Mouse (Mus musculus): ENCODE data around the gene Mpzl3.

Gene Mpzl3

GRCm38 (mm10) chr9:45042947-45043346, 12.0 kb upstream of the Mpzl3 start:
- DNase-seq (ENCODE audit: inconsistent ontology term) = no peak

- DNase-seq (ENCODE audit: inconsistent ontology term) = no peak
Measured at GRCm38 (mm10) chr9:45046973-45047372, 8.0 kb upstream of the Mpzl3 start.

GRCm38 (mm10) chr9:45048511-45048910, 6.5 kb upstream of the Mpzl3 start:
- DNase-seq (ENCODE audit: inconsistent ontology term) = peak; percentile 17

GRCm38 (mm10) chr9:45049731-45050130, 5.3 kb upstream of the Mpzl3 start:
- no peak for DNase-seq (ENCODE audit: inconsistent ontology term)

GRCm38 (mm10) chr9:45050301-45050700, 4.7 kb upstream of the Mpzl3 start:
- DNase-seq (ENCODE audit: inconsistent ontology term) = no peak

GRCm38 (mm10) chr9:45058304-45058940, 3.4 kb downstream of the Mpzl3 start:
- no peak for DNase-seq (ENCODE audit: inconsistent ontology term)

- DNase-seq (ENCODE audit: inconsistent ontology term) = peak; percentile 7
Measured at GRCm38 (mm10) chr9:45060151-45060550, 5.2 kb downstream of the Mpzl3 start.

- DNase-seq (ENCODE audit: inconsistent ontology term) = no peak
Measured at GRCm38 (mm10) chr9:45062677-45063076, 7.7 kb downstream of the Mpzl3 start.

- DNase-seq (ENCODE audit: inconsistent ontology term) = no peak
Measured at GRCm38 (mm10) chr9:45064421-45064820, 9.4 kb downstream of the Mpzl3 start.

GRCm38 (mm10) chr9:45066735-45067134, 11.7 kb downstream of the Mpzl3 start:
- no peak for DNase-seq (ENCODE audit: inconsistent ontology term)

GRCm38 (mm10) chr9:45071800-45072199, 16.8 kb downstream of the Mpzl3 start:
- no peak for DNase-seq (ENCODE audit: inconsistent ontology term)

GRCm38 (mm10) chr9:45077859-45078258, 22.9 kb downstream of the Mpzl3 start:
- DNase-seq (ENCODE audit: inconsistent ontology term) = no peak

GRCm38 (mm10) chr9:45079011-45079410, 24.0 kb downstream of the Mpzl3 start, which contains the start of gene Jaml:
TSS of gene Jaml (plus strand) at chr9:45079183.
- no peak for DNase-seq (ENCODE audit: inconsistent ontology term)

GRCm38 (mm10) chr9:45083132-45083531, 28.1 kb downstream of the Mpzl3 start:
- DNase-seq (ENCODE audit: inconsistent ontology term) = no peak

- DNase-seq (ENCODE audit: inconsistent ontology term) = no peak
Measured at GRCm38 (mm10) chr9:45084556-45084955, 29.6 kb downstream of the Mpzl3 start.

- DNase-seq (ENCODE audit: inconsistent ontology term) = no peak
Measured at GRCm38 (mm10) chr9:45085741-45086690, 31.0 kb downstream of the Mpzl3 start.

GRCm38 (mm10) chr9:45088040-45088439, 33.1 kb downstream of the Mpzl3 start:
- DNase-seq (ENCODE audit: inconsistent ontology term) = no peak

- no peak for DNase-seq (ENCODE audit: inconsistent ontology term)
Measured at GRCm38 (mm10) chr9:45090811-45091210, 35.8 kb downstream of the Mpzl3 start.

- DNase-seq (ENCODE audit: inconsistent ontology term) = no peak
Measured at GRCm38 (mm10) chr9:45092641-45093040, 37.7 kb downstream of the Mpzl3 start.

- no peak for DNase-seq (ENCODE audit: inconsistent ontology term)
Measured at GRCm38 (mm10) chr9:45095149-45095937, 40.4 kb downstream of the Mpzl3 start.

GRCm38 (mm10) chr9:45097877-45098276, 42.9 kb downstream of the Mpzl3 start:
- no peak for DNase-seq (ENCODE audit: inconsistent ontology term)

- DNase-seq (ENCODE audit: inconsistent ontology term) = no peak
Measured at GRCm38 (mm10) chr9:45098426-45098825, 43.4 kb downstream of the Mpzl3 start.

Measured in Muller cell, postnatal 12 days (primary cell).